Mouse (Mus musculus) gastrocnemius, adult 2 months (tissue): Measurements from ENCODE around the gene Treml2. TPM values are rescaled to one million over a fixed set of nuclear protein-coding genes. Genes with fewer than 3 reads are reported as not detected.
"Not testable (repeated sequence)": the region's sequence is repeated elsewhere in the genome, so short reads cannot be mapped to it uniquely, and the experiment has no call there.

Experiments
- DNase-seq: peaks from one replicate; pipeline ENCODE4 v3.0.0; 2022
- H3K27ac ChIP-seq: fragments of 200-600 bp; 2 replicates; pipeline ENCODE4 v1.8.1; 2022; ENCODE audit warnings: mild to moderate bottlenecking
- H3K4me3 ChIP-seq: fragments of 200-600 bp; 2 replicates; pipeline ENCODE4 v1.8.1; 2022; ENCODE audit warnings: mild to moderate bottlenecking, moderate library complexity
- CTCF ChIP-seq: fragments of 200-600 bp; IDR thresholded peaks from 2 replicates; pipeline ENCODE4 v1.8.1; 2022; ENCODE audit warnings: antibody characterized with exemption, mild to moderate bottlenecking, moderate library complexity
- intact Hi-C: fragments of 180-260 bp; cut with DNase I; formaldehyde crosslinking; loops from one replicate; pipeline ENCODE4 v1.15.1; 2025
- total RNA-seq, 2 experiments: library from RNA; stranded (reverse); gene quantifications; 2 replicates each; pipeline ENCODE4 v1.2.3; 2021

Treml2 gene
- total RNA-seq, 2 experiments from 2014 or later, result not detected

- no peak for TF ChIP-seq CTCF
- Histone ChIP-seq H3K4me3 (no peak overlapping the region), H3K27ac (no peak overlapping the region)
- intact Hi-C loops, result no loop called here
- DNase-seq, result no peak
Measured at GRCm38 (mm10) chr17:48301792-48302191, 2.5 kb downstream of the Treml2 start.

GRCm38 (mm10) chr17:48312124-48312523 lies 12.8 kb downstream of the Treml2 start:
- no peak for TF ChIP-seq CTCF
- no peak for DNase-seq
- no peak overlapping the region for H3K27ac ChIP-seq
- intact Hi-C loops, result no loop called here
- H3K4me3 ChIP-seq, result no peak overlapping the region

GRCm38 (mm10) chr17:48315905-48316579 lies 16.7 kb downstream of the Treml2 start, which contains the start of gene B430306N03Rik:
Gene B430306N03Rik (plus strand): TSS chr17:48316141.
- H3K4me3 ChIP-seq, DNase-seq, intact Hi-C loops, H3K27ac ChIP-seq: not testable (repeated sequence)

- intact Hi-C loops, result no loop called here
- H3K27ac ChIP-seq, result no peak overlapping the region
- TF ChIP-seq CTCF, result no peak
- DNase-seq, result no peak
- H3K4me3 ChIP-seq, result no peak overlapping the region
Measured at GRCm38 (mm10) chr17:48318686-48319085, 19.4 kb downstream of the Treml2 start.

GRCm38 (mm10) chr17:48321279-48321678 lies 22.0 kb downstream of the Treml2 start:
- intact Hi-C loops, result no loop called here
- no peak for DNase-seq
- Histone ChIP-seq H3K27ac (no peak overlapping the region), H3K4me3 (no peak overlapping the region)
- TF ChIP-seq CTCF, result no peak

- no peak overlapping the region for H3K27ac ChIP-seq
- intact Hi-C loops, result no loop called here
- no peak for TF ChIP-seq CTCF
- H3K4me3 ChIP-seq, result no peak overlapping the region
- DNase-seq, result no peak
Measured at GRCm38 (mm10) chr17:48323236-48323635, 23.9 kb downstream of the Treml2 start.

GRCm38 (mm10) chr17:48324258-48324657 lies 25.0 kb downstream of the Treml2 start:
- intact Hi-C loops, result no loop called here
- Histone ChIP-seq H3K4me3 (no peak overlapping the region), H3K27ac (no peak overlapping the region)
- no peak for TF ChIP-seq CTCF
- DNase-seq, result no peak

GRCm38 (mm10) chr17:48325093-48325492 lies 25.8 kb downstream of the Treml2 start:
- H3K27ac ChIP-seq, result no peak overlapping the region
- H3K4me3 ChIP-seq, result no peak overlapping the region
- intact Hi-C loops, result no loop called here
- no peak for DNase-seq
- no peak for TF ChIP-seq CTCF

GRCm38 (mm10) chr17:48325638-48326037 lies 26.3 kb downstream of the Treml2 start:
- DNase-seq, result no peak
- no peak overlapping the region for H3K4me3 ChIP-seq
- intact Hi-C loops, result no loop called here
- H3K27ac ChIP-seq, result no peak overlapping the region
- TF ChIP-seq CTCF, result no peak

GRCm38 (mm10) chr17:48326656-48327055 lies 27.4 kb downstream of the Treml2 start:
- no peak for TF ChIP-seq CTCF
- no peak for DNase-seq
- Histone ChIP-seq H3K4me3 (no peak overlapping the region), H3K27ac (no peak overlapping the region)
- intact Hi-C loops, result no loop called here

GRCm38 (mm10) chr17:48332524-48332923 lies 33.2 kb downstream of the Treml2 start:
- intact Hi-C loops, result no loop called here
- DNase-seq, result no peak
- Histone ChIP-seq H3K27ac (no peak overlapping the region), H3K4me3 (no peak overlapping the region)
- no peak for TF ChIP-seq CTCF

- no peak for TF ChIP-seq CTCF
- Histone ChIP-seq H3K27ac (no peak overlapping the region), H3K4me3 (no peak overlapping the region)
- intact Hi-C loops, result no loop called here
- no peak for DNase-seq
Measured at GRCm38 (mm10) chr17:48334186-48334585, 34.9 kb downstream of the Treml2 start.

GRCm38 (mm10) chr17:48336857-48337256 lies 37.6 kb downstream of the Treml2 start:
- peak; percentile 83 for DNase-seq
- Histone ChIP-seq H3K4me3 (no peak overlapping the region), H3K27ac (no peak overlapping the region)
- peak; percentile 87 for TF ChIP-seq CTCF
- intact Hi-C loops, result loop anchor here (1.0 kb wide), 1 partner anchor 63 kb away; no protein-coding TSS in a partner anchor

- no peak for DNase-seq
- intact Hi-C loops, result no loop called here
- H3K27ac ChIP-seq, result no peak overlapping the region
- H3K4me3 ChIP-seq, result no peak overlapping the region
- no peak for TF ChIP-seq CTCF
Measured at GRCm38 (mm10) chr17:48340267-48340666, 41.0 kb downstream of the Treml2 start.
